Mouse (Mus musculus): ENCODE data around the gene Arf1.

Gene Arf1

GRCm38 (mm10) chr11:59192059-59192386 lies 36.0 kb downstream of the Arf1 start, which contains the start of gene Guk1:
Gene Guk1, minus strand, starts transcription at chr11:59192212.
- DNase-seq (ENCODE audit: extremely low spot score): no peak

- peak; percentile 92 for DNase-seq (ENCODE audit: extremely low spot score)
Observed at GRCm38 (mm10) chr11:59191231-59192058, 36.6 kb downstream of the Arf1 start.

- DNase-seq (ENCODE audit: extremely low spot score): no peak
Observed at GRCm38 (mm10) chr11:59187706-59188105, 40.4 kb downstream of the Arf1 start.

- DNase-seq (ENCODE audit: extremely low spot score): no peak
Observed at GRCm38 (mm10) chr11:59185490-59185889, 42.6 kb downstream of the Arf1 start.

- no peak for DNase-seq (ENCODE audit: extremely low spot score)
Observed at GRCm38 (mm10) chr11:59183821-59184220, 44.2 kb downstream of the Arf1 start.

GRCm38 (mm10) chr11:59182864-59183331 lies 45.2 kb downstream of the Arf1 start, which contains the start of gene Gjc2:
Gene Gjc2, minus strand, starts transcription at chr11:59183213.
- no peak for DNase-seq (ENCODE audit: extremely low spot score)

- DNase-seq (ENCODE audit: extremely low spot score): no peak
Observed at GRCm38 (mm10) chr11:59176921-59177320, 51.1 kb downstream of the Arf1 start.

GRCm38 (mm10) chr11:59176475-59176874 lies 51.6 kb downstream of the Arf1 start:
- no peak for DNase-seq (ENCODE audit: extremely low spot score)

GRCm38 (mm10) chr11:59174189-59174838 lies 53.8 kb downstream of the Arf1 start:
- no peak for DNase-seq (ENCODE audit: extremely low spot score)

GRCm38 (mm10) chr11:59170549-59170948 lies 57.5 kb downstream of the Arf1 start:
- DNase-seq (ENCODE audit: extremely low spot score): no peak

GRCm38 (mm10) chr11:59169807-59170206 lies 58.3 kb downstream of the Arf1 start:
- no peak for DNase-seq (ENCODE audit: extremely low spot score)

- no peak for DNase-seq (ENCODE audit: extremely low spot score)
Observed at GRCm38 (mm10) chr11:59165616-59166241, 62.3 kb downstream of the Arf1 start.

GRCm38 (mm10) chr11:59164384-59164783 lies 63.7 kb downstream of the Arf1 start:
- DNase-seq (ENCODE audit: extremely low spot score): no peak

GRCm38 (mm10) chr11:59163255-59164236 lies 64.5 kb downstream of the Arf1 start, which contains the start of gene Iba57:
Gene Iba57, minus strand, starts transcription at chr11:59163739.
- DNase-seq (ENCODE audit: extremely low spot score): peak; percentile 95

- DNase-seq (ENCODE audit: extremely low spot score): no peak
Observed at GRCm38 (mm10) chr11:59162443-59163254, 65.4 kb downstream of the Arf1 start.
